Mouse (Mus musculus) small intestine, adult 2 months (tissue): ENCODE data around the gene Cox8a.

Experiments used
- CTCF ChIP-seq: fragments of 200-500 bp; IDR thresholded peaks from 2 replicates; pipeline ENCODE4 v1.5.1; 2012; ENCODE audit warnings: low read depth, mild to moderate bottlenecking, control low read depth, inconsistent platforms, low read length, moderate library complexity, mixed read lengths; ENCODE audit not compliant: insufficient replicate concordance, insufficient read length; ENCODE audit errors: extremely low read depth
- POLR2A ChIP-seq: fragments of 200-500 bp; IDR thresholded peaks from 2 replicates; pipeline ENCODE4 v1.6.1; 2012; ENCODE audit warnings: low read depth, mild to moderate bottlenecking, control low read depth, inconsistent platforms, low read length, moderate library complexity

DNA sequence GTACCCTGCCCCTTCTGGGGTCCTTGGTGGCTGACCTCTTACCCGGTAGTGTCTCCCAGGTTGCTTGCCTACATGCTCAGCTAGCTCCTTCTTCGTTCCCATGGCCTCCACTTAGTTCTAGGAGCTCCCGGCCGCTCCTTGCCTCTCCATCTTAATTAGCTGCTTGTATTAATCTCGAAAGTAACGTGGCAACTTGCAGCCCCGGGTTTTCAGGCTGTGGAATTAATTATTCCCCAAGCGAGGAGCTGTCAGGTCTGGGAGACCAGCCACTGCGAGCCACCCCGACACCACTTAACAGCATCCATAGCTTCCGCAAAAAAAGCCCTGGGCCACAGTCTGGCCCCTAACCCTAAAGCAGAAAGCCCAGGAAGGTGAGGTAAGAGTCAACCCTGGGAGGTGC is 34.0 kb downstream of the Cox8a start:
- TF ChIP-seq CTCF (no peak), POLR2A (no peak)
